Mouse (Mus musculus) forebrain, embryonic 10.5 days (tissue): Measurements from ENCODE around the gene Klf8. TPM values are rescaled to one million over a fixed set of nuclear protein-coding genes. Genes with fewer than 3 reads are reported as not detected.
"Not testable (repeated sequence)": the region's sequence is repeated elsewhere in the genome, so short reads cannot be mapped to it uniquely, and the experiment has no call there.

Experiments used
- DNase-seq: peaks from one replicate; pipeline ENCODE4 v3.0.0-alpha.2; 2017; ENCODE audit warnings: low spot score; ENCODE audit errors: extremely low spot score
- H3K27ac ChIP-seq: fragments of 300-500 bp; sonication (generic); 2 replicates; pipeline ENCODE4 v1.5.1; 2016; ENCODE audit warnings: mild to moderate bottlenecking
- H3K27me3 ChIP-seq: fragments of 300-500 bp; sonication (generic); 2 replicates; pipeline ENCODE4 v1.6.1; 2016; ENCODE audit warnings: mild to moderate bottlenecking; ENCODE audit not compliant: poor library complexity, severe bottlenecking
- H3K36me3 ChIP-seq: fragments of 300-500 bp; sonication (generic); replicated peaks from 2 replicates; pipeline ENCODE4 v1.6.1; 2016; ENCODE audit warnings: mild to moderate bottlenecking, moderate library complexity
- H3K4me1 ChIP-seq: fragments of 300-500 bp; sonication (generic); 2 replicates; pipeline ENCODE4 v1.6.1; 2016
- H3K4me3 ChIP-seq: fragments of 300-500 bp; sonication (generic); 2 replicates; pipeline ENCODE4 v1.5.1; 2016; ENCODE audit warnings: mild to moderate bottlenecking, moderate library complexity
- H3K9me3 ChIP-seq: fragments of 300-500 bp; sonication (generic); 2 replicates; pipeline ENCODE4 v1.6.1; 2016; ENCODE audit warnings: mild to moderate bottlenecking, moderate library complexity
- WGBS: fragments of 180-500 bp; shearing (Covaris S2); methylation state at CpG from one replicate; pipeline ENCODE4 v1.1.7; 2016; 5-methylcytosine and 5-hydroxymethylcytosine counted together
- polyA plus RNA-seq: library from polyadenylated mRNA; unstranded; fragments of >200 nt; fragmentation: Nextera tagmentation; extraction: Ambion mirVana; gene quantifications from 2 replicates; pipeline ENCODE4 v1.2.1, GENCODE M21; 2016

The Klf8 gene
- 1.3 TPM in 2 replicates for polyA plus RNA-seq

GRCm38 (mm10) chrX:153237304-153237919, at the start of gene Klf8:
Gene Klf8 (plus strand): TSS chrX:153237466.
- H3K4me1 ChIP-seq, result peaks cover 9% of the 10 kb centered on the region
- H3K27ac ChIP-seq, result peak within 1 kb of the TSS; percentile 77
- peak within 1 kb of the TSS; percentile 63 for H3K4me3 ChIP-seq
- H3K9me3 ChIP-seq, result no peaks in the 10 kb centered on the region
- H3K27me3 ChIP-seq, result peaks cover 51% of the 10 kb centered on the region
- no peak for DNase-seq
- H3K36me3 ChIP-seq, result no peaks in the 10 kb centered on the region
- 19% methylated on average over 17 of the region's 17 CpGs for WGBS

DNA sequence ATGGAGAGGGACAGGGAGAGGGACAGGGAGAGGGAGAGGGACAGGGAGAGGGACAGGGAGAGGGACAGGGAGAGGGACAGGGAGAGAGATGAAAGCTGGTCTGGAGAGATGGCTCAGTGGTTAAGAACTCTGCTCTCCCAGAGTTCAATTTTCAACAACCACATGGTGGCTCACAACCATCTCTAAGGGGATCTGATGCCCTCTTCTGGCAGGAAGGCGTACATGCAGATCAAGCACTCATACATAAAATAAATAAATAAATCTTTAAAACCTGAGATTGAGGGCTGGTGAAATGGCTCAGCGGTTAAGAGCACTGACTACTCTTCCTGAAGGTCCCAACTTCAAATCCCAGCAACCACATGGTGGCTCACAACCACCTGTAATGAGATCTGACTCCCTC, 38.1 kb upstream of the Klf8 start:
- H3K4me3 ChIP-seq, H3K36me3 ChIP-seq, H3K4me1 ChIP-seq, H3K9me3 ChIP-seq, DNase-seq, H3K27ac ChIP-seq: not testable (repeated sequence)
- H3K27me3 ChIP-seq, result peaks cover 11% of the 10 kb centered on the region; the same call in 1 of the 2 replicates
- 47% methylated on average over 2 of the region's 2 CpGs for WGBS

DNA sequence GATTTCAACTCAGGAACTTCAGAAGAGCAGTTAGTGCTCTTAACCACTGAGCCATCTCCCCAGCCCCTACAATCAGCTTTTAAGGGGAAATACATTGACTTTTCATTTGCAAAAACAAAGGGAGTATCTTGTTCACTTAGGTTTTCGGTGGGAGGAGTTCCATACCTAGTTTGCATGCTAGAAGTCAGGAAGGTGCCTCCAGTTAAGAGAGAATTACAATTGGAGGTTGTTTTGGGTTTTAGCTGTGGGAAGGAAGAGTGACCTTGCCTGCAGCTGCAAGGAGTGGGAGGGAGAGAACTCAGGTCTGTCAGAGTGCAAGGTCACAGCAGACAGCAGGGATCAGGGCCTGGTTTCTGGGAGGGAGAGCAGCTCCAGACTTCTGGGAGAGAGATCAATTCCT, 26.2 kb upstream of the Klf8 start:
- Histone ChIP-seq H3K4me1 (no peaks in the 10 kb centered on the region), H3K27me3 (peaks cover 17% of the 10 kb centered on the region; the same call in 1 of the 2 replicates), H3K27ac (no peak overlapping the region), H3K9me3 (no peaks in the 10 kb centered on the region), H3K4me3 (no peak overlapping the region), H3K36me3 (no peaks in the 10 kb centered on the region)
- DNase-seq, result no peak
- 89% methylated on average over 1 of the region's 1 CpGs for WGBS

DNA sequence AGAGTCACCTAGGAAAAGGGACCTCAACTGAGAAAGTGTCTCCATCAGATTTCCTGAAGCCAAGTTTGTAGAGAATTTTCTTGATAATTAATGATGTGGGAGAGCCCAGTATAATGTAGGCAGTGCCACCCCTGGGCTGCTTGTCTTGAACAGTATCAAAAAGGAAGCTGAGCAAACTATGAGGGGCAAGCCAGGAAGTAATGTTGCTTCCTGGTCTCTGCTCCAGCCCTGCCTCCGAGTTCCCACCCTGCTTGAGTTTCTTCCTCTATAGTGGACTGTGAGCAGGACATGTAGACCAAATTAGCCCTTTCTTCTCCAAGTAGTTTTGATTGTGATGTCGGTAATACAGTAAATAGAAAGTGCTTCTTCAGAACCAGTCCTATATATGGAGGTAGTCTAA, 6.0 kb upstream of the Klf8 start:
- H3K27me3 ChIP-seq, result peaks cover 33% of the 10 kb centered on the region
- WGBS, result 71% methylated on average over 2 of the region's 2 CpGs
- H3K4me1 ChIP-seq, result peaks cover 4% of the 10 kb centered on the region
- H3K4me3 ChIP-seq, result no peak overlapping the region
- no peak overlapping the region for H3K27ac ChIP-seq
- H3K36me3 ChIP-seq, result no peaks in the 10 kb centered on the region
- DNase-seq, result no peak
- H3K9me3 ChIP-seq, result no peaks in the 10 kb centered on the region

GRCm38 (mm10) chrX:153233255-153233654, 4.0 kb upstream of the Klf8 start:
- H3K27me3 ChIP-seq, result peaks cover 47% of the 10 kb centered on the region
- H3K4me3 ChIP-seq, result no peak overlapping the region
- peaks cover 9% of the 10 kb centered on the region for H3K4me1 ChIP-seq
- no peak for DNase-seq
- H3K36me3 ChIP-seq, result no peaks in the 10 kb centered on the region
- no peaks in the 10 kb centered on the region for H3K9me3 ChIP-seq
- H3K27ac ChIP-seq, result no peak overlapping the region
- WGBS, result 20% methylated on average over 10 of the region's 10 CpGs

DNA sequence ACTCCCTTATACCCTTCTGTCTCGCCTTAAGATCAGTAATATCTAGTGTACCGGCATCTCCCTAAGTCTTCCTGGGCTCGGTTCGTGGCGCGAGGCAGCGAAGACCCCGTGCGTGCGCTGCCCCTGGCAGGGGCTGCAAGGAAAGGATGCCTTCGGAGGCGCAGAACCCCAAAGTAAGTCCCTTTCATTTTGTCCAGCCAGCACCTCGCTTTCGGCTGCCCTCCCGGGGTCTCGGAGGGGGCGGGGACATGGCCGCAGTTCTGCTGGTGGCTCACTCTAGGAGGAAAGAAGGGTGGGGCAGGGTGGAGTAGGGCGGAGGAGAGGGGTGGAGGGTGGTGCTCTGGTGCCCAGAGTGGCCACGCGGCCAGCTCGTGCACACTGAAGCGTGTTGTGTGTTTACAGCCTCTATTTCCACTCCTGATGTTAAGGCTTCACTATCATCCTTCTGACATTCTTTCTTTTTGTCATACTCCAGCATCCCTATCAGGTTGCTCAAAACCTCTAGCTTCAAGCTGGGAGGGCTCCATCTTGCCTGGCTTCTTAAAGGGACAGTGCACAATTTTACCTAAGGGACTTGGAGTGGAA, 746 bp downstream of the Klf8 start:
- 30% methylated on average over 23 of the region's 23 CpGs for WGBS
- H3K4me3 ChIP-seq, result peak overlapping the region; percentile 63
- H3K27ac ChIP-seq, result peak overlapping the region; percentile 77
- H3K9me3 ChIP-seq, result no peaks in the 10 kb centered on the region
- DNase-seq, result peak; percentile 33
- H3K4me1 ChIP-seq, result peaks cover 9% of the 10 kb centered on the region
- H3K36me3 ChIP-seq, result no peaks in the 10 kb centered on the region
- H3K27me3 ChIP-seq, result peaks cover 47% of the 10 kb centered on the region

DNA sequence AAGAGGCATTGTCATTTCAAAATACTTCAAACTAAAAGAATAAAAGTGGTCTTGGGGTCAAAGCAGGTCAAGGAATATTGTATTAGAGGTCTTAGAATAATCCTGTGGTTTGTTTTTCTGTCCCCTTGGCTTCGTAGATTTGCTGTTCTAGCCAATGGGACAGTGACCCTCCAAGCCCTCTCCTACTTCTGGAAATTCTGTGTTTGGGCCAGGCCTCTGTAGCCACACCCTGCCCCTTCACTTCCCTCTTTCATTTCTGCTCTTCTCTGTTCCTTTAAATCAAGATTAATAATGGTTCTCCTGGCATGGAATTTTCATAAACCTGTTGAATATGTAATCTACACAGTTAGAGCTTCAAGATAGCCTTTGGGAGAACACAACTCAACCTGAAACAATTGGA, 17.0 kb downstream of the Klf8 start:
- WGBS, result 73% methylated on average over 1 of the region's 1 CpGs
- no peak for DNase-seq
- H3K27me3 ChIP-seq, result peaks cover 14% of the 10 kb centered on the region; the same call in 1 of the 2 replicates
- H3K9me3 ChIP-seq, result no peaks in the 10 kb centered on the region
- H3K4me3 ChIP-seq, result no peak overlapping the region
- no peaks in the 10 kb centered on the region for H3K4me1 ChIP-seq
- H3K36me3 ChIP-seq, result no peaks in the 10 kb centered on the region
- H3K27ac ChIP-seq, result no peak overlapping the region

DNA sequence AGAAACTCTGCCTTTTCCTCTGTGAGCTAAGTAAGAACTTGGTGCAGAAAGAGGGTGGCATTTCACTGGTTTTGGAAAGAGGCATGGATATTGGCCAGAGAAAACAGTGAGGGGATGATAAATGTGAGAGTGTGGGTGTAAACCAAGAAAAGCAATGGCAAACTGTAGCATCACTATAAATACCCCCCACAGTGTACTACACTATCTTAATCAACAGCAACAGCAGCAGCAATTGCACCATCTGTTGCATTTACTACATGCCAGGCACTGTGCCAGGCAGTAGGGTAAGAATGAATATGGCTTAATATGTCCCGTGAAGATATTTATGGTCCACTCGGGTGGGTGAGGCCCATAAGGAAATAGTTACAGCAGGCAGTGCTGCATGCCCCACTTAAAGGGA, 18.2 kb downstream of the Klf8 start:
- H3K9me3 ChIP-seq, result no peaks in the 10 kb centered on the region
- no peak for DNase-seq
- WGBS, result 98% methylated on average over 2 of the region's 2 CpGs
- H3K36me3 ChIP-seq, result no peaks in the 10 kb centered on the region
- H3K4me3 ChIP-seq, result no peak overlapping the region
- no peak overlapping the region for H3K27ac ChIP-seq
- no peaks in the 10 kb centered on the region for H3K4me1 ChIP-seq
- peaks cover 14% of the 10 kb centered on the region; the same call in 1 of the 2 replicates for H3K27me3 ChIP-seq

- 79% methylated on average over 2 of the region's 2 CpGs for WGBS
- DNase-seq, result no peak
- no peak overlapping the region for H3K27ac ChIP-seq
- no peaks in the 10 kb centered on the region for H3K4me1 ChIP-seq
- H3K27me3 ChIP-seq, result 0 out of 2 replicates have a peak, but pooled peaks cover 5% of the 10 kb centered on the region
- H3K36me3 ChIP-seq, result no peaks in the 10 kb centered on the region
- no peaks in the 10 kb centered on the region for H3K9me3 ChIP-seq
- no peak overlapping the region for H3K4me3 ChIP-seq
Measured at GRCm38 (mm10) chrX:153282185-153282584, 44.9 kb downstream of the Klf8 start.

DNA sequence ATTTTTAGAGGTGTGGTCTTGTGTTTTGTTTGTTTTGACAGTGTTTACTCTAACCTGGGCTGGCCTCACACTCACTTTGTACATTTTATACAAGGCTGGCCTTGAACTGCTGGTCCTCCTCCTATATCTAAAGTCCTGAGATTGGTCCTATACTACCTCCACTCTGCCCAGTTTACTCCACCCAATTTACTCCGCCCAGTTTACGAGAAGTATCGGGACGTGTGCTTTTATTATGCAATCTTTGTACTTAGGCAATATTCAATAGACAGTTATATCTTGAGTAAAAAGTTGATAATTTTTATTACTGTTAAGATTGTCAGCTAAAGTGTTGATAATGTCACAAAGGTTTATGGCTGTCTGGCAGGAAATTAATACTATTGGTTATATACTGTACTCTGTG, 74.1 kb downstream of the Klf8 start:
- 92% methylated on average over 4 of the region's 4 CpGs for WGBS
- DNase-seq, result no peak
- H3K4me1 ChIP-seq, result no peaks in the 10 kb centered on the region
- H3K4me3 ChIP-seq, result no peak overlapping the region
- no peaks in the 10 kb centered on the region for H3K36me3 ChIP-seq
- H3K27ac ChIP-seq, result no peak overlapping the region
- no peaks in the 10 kb centered on the region for H3K9me3 ChIP-seq
- peaks cover 24% of the 10 kb centered on the region for H3K27me3 ChIP-seq

- no peaks in the 10 kb centered on the region for H3K36me3 ChIP-seq
- H3K27me3 ChIP-seq, result peaks cover 21% of the 10 kb centered on the region
- H3K9me3 ChIP-seq, result no peaks in the 10 kb centered on the region
- no peak overlapping the region for H3K4me3 ChIP-seq
- no peak for DNase-seq
- WGBS, result 65% methylated on average over 3 of the region's 3 CpGs
- H3K27ac ChIP-seq, result no peak overlapping the region
- no peaks in the 10 kb centered on the region for H3K4me1 ChIP-seq
Measured at GRCm38 (mm10) chrX:153323105-153323504, 85.8 kb downstream of the Klf8 start.

DNA sequence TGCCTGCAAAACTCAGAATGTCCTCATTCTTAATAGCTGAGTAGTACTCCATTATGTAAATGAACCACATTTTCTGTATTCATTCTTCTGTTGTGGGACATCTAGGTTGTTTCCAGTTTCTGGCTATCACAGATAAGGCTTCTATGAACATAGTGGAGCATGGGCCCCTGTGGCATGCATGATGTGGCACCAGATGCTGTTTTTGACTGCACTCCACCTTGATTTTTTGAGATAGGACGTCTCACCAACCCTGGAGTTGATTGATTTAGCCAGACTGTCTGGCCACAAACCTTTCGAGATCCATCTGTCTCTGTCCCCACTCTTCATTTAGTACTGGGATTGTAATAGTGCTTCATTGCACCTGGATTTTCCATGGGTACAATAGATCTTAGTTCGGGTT, 96.9 kb downstream of the Klf8 start:
- WGBS, result 84% methylated on average over 3 of the region's 3 CpGs
- not testable (repeated sequence) for H3K4me1 ChIP-seq, H3K27ac ChIP-seq, H3K27me3 ChIP-seq, DNase-seq, H3K9me3 ChIP-seq, H3K4me3 ChIP-seq, H3K36me3 ChIP-seq

- peak overlapping the region; percentile 57 for H3K4me3 ChIP-seq
- DNase-seq, result peak; percentile 35
- peaks cover 60% of the 10 kb centered on the region for H3K27me3 ChIP-seq
- no peaks in the 10 kb centered on the region for H3K36me3 ChIP-seq
- no peaks in the 10 kb centered on the region for H3K9me3 ChIP-seq
- WGBS, result 17% methylated on average over 43 of the region's 43 CpGs
- peaks cover 13% of the 10 kb centered on the region for H3K4me1 ChIP-seq
- peak overlapping the region; percentile 62; the same call in 1 of the 2 replicates for H3K27ac ChIP-seq
Measured at GRCm38 (mm10) chrX:153359331-153360215, 122.3 kb downstream of the Klf8 start.
